Mouse (Mus musculus) myocyte (in vitro differentiated cells): ENCODE measurements around the gene Myo16.

Experiments
- CEBPB ChIP-seq: IDR thresholded peaks from 2 replicates; pipeline ENCODE4 v1.6.1; 2011; ENCODE audit warnings: mild to moderate bottlenecking, moderate library complexity; ENCODE audit not compliant: poor library complexity, insufficient read depth, severe bottlenecking
- POLR2A ChIP-seq: IDR thresholded peaks from one replicate; pipeline ENCODE4 v1.6.1; 2011; ENCODE audit warnings: low read depth, mild to moderate bottlenecking, control low read depth, moderate library complexity; ENCODE audit not compliant: insufficient read length

DNA sequence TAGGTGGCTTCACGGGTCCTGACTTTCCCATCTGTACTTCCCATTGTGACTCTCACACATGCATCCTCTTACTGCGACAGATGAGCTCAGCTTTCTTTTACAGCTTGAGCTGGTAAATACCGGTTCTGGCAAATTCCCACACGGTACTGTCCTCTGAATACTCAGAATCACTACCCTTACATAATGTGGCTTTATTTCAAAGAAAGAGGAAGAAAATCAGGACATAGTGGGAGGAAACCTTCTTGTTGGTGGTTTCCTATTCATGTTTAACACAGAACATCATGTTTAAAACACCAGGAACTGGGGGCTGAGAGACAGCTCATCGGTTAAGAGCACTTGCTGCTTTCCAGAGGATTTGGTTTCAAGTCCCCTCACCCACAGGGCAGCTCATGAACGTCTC is 384.6 kb downstream of the Myo16 start:
- TF ChIP-seq POLR2A (no peak), CEBPB (no peak)
